Mouse (Mus musculus) ES-E14 (cell line): ENCODE results near the gene Zscan12. TPM values are rescaled to one million over a fixed set of nuclear protein-coding genes. Genes with fewer than 3 reads are reported as not detected.
"Not testable (repeated sequence)": the region's sequence is repeated elsewhere in the genome, so short reads cannot be mapped to it uniquely, and the experiment has no call there.

ENCODE experiments used
- DNase-seq: peaks from one replicate; pipeline ENCODE4 v3.0.0-alpha.2; 2013; ENCODE audit warnings: low read depth, low spot score
- H3K27ac ChIP-seq: 2 replicates; pipeline ENCODE4 v1.5.1; 2012; ENCODE audit warnings: low read depth, mild to moderate bottlenecking, low read length, moderate library complexity, mixed read lengths; ENCODE audit not compliant: poor library complexity, insufficient read depth, severe bottlenecking
- H3K36me3 ChIP-seq: 2 replicates; pipeline ENCODE4 v1.6.1; 2012; ENCODE audit warnings: mild to moderate bottlenecking, low read length, moderate library complexity, mixed read lengths; ENCODE audit not compliant: control insufficient read depth, poor library complexity, insufficient read depth, severe bottlenecking
- H3K4me1 ChIP-seq, 2 experiments: fragments of 150-350 bp in 1 of 2; sonication (generic) in 1 of 2; 2 replicates each; pipeline ENCODE4 v1.6.1; 2012; ENCODE audit warnings: low read length in 2 of 2, mild to moderate bottlenecking in 1 of 2, mixed read lengths in 1 of 2; ENCODE audit not compliant: control insufficient read depth in 2 of 2, insufficient read depth in 2 of 2, poor library complexity in 1 of 2
- H3K4me3 ChIP-seq, 2 experiments: fragments of 150-350 bp in 1 of 2; sonication (generic) in 1 of 2; 2 replicates each; pipeline ENCODE4 v1.5.1; 2012; ENCODE audit warnings: low read length in 2 of 2, low read depth in 1 of 2, mild to moderate bottlenecking in 1 of 2, mixed read lengths in 1 of 2; ENCODE audit not compliant: insufficient read depth in 1 of 2, poor library complexity in 1 of 2, severe bottlenecking in 1 of 2
- H3K9ac ChIP-seq: 2 replicates; pipeline ENCODE4 v1.6.1; 2012; ENCODE audit warnings: low read depth, mild to moderate bottlenecking, low read length, mixed read lengths; ENCODE audit not compliant: poor library complexity, insufficient read depth, severe bottlenecking
- H3K9me3 ChIP-seq: fragments of 150-350 bp; sonication (generic); 2 replicates; pipeline ENCODE4 v1.6.1; 2012; ENCODE audit warnings: low read depth, mild to moderate bottlenecking, low read length; ENCODE audit not compliant: control insufficient read depth, insufficient read depth
- CHD2 ChIP-seq: IDR thresholded peaks from 2 replicates; pipeline ENCODE4 v1.6.1; 2014; ENCODE audit warnings: mild to moderate bottlenecking, low read depth, low read length, inconsistent platforms
- HCFC1 ChIP-seq: IDR thresholded peaks from 2 replicates; pipeline ENCODE4 v1.6.1; 2012; ENCODE audit warnings: low read length, inconsistent platforms, borderline replicate concordance; ENCODE audit not compliant: insufficient read depth
- MAFK ChIP-seq: IDR thresholded peaks from 2 replicates; pipeline ENCODE4 v1.6.1; 2014; ENCODE audit warnings: mild to moderate bottlenecking, low read depth, low read length, inconsistent platforms; ENCODE audit not compliant: insufficient read depth
- ZC3H11A ChIP-seq: IDR thresholded peaks from 2 replicates; pipeline ENCODE4 v1.6.1; 2012; ENCODE audit warnings: low read depth, mild to moderate bottlenecking, inconsistent platforms, low read length, borderline replicate concordance
- ZNF384 ChIP-seq: IDR thresholded peaks from 2 replicates; pipeline ENCODE4 v1.6.1; 2012; ENCODE audit warnings: low read depth, low read length, inconsistent platforms
- in situ Hi-C, 2 experiments: fragments of 600-800 bp; cut with MboI; formaldehyde crosslinking; loops; one replicate each; pipeline ENCODE4 v1.15.1; 2025; ENCODE audit warnings: low sequenced_read_pairs in 2 of 2, inconsistent platforms in 1 of 2; ENCODE audit not compliant: unreplicated experiment in 2 of 2
- total RNA-seq: library from RNA; depleted of rRNA; stranded (reverse); fragments of 300-350 nt; gene quantifications from 2 replicates; pipeline ENCODE4 v1.2.3, GENCODE M21; 2012

The Zscan12 gene
- total RNA-seq, 1 experiment: 10.4 TPM

- in situ Hi-C loops: no loop called here
- H3K36me3 ChIP-seq: peaks cover 5% of the 10 kb centered on the region
Observed at GRCm38 (mm10) chr13:21366635-21367034, 4.0 kb downstream of the Zscan12 start.

GRCm38 (mm10) chr13:21372700-21373099 is 10.1 kb downstream of the Zscan12 start:
- Histone ChIP-seq H3K4me1 (no peaks in the 10 kb centered on the region), H3K36me3 (peaks cover 5% of the 10 kb centered on the region), H3K27ac (no peak overlapping the region), H3K9me3 (no peaks in the 10 kb centered on the region), H3K4me3 (no peak overlapping the region), H3K9ac (no peak overlapping the region)
- TF ChIP-seq CHD2: no peak
- no peak for TF ChIP-seq HCFC1
- TF ChIP-seq ZNF384: no peak
- TF ChIP-seq ZC3H11A: no peak
- in situ Hi-C loops: no loop called here
- no peak for DNase-seq

More at GRCm38 (mm10) chr13:21366635-21367034, 4.0 kb downstream of the Zscan12 start:
- no peak for TF ChIP-seq HCFC1
- TF ChIP-seq CHD2: no peak
- TF ChIP-seq ZNF384: no peak
- no peak for TF ChIP-seq ZC3H11A
- TF ChIP-seq MAFK: no peak
- H3K27ac ChIP-seq: no peak overlapping the region
- no peaks in the 10 kb centered on the region for H3K9me3 ChIP-seq
- no peak overlapping the region for H3K4me3 ChIP-seq
- H3K4me1 ChIP-seq: 0 out of 4 replicates have a peak, but pooled peaks cover 0 to 2% of the 10 kb centered on the region in 2 experiments
- no peak for DNase-seq
- no peak overlapping the region for H3K9ac ChIP-seq

GRCm38 (mm10) chr13:21377773-21378172 is 15.2 kb downstream of the Zscan12 start:
- H3K4me3 ChIP-seq: no peak overlapping the region
- TF ChIP-seq HCFC1 (no peak), ZC3H11A (no peak), ZNF384 (no peak), CHD2 (no peak), MAFK (no peak)
- no peak overlapping the region for H3K27ac ChIP-seq
- H3K9ac ChIP-seq: no peak overlapping the region
- in situ Hi-C loops: loop anchor here in 1 of 2 experiments (25.0 kb wide), 1 partner anchor 310 kb away; the partner anchor contains the start of genes Olfr1359 and Olfr1360
- H3K36me3 ChIP-seq: no peaks in the 10 kb centered on the region
- H3K9me3 ChIP-seq: no peaks in the 10 kb centered on the region
- H3K4me1 ChIP-seq: no peaks in the 10 kb centered on the region
- no peak for DNase-seq

- no peak overlapping the region for H3K4me3 ChIP-seq
- H3K9me3 ChIP-seq: no peaks in the 10 kb centered on the region
- H3K27ac ChIP-seq: no peak overlapping the region
- DNase-seq: no peak
- peaks cover 3% of the 10 kb centered on the region; the same call in 1 of the 2 replicates for H3K36me3 ChIP-seq
- no peaks in the 10 kb centered on the region for H3K4me1 ChIP-seq
- TF ChIP-seq ZC3H11A: no peak
- no peak for TF ChIP-seq HCFC1
- no peak for TF ChIP-seq ZNF384
- TF ChIP-seq CHD2: no peak
- TF ChIP-seq MAFK: no peak
- H3K9ac ChIP-seq: no peak overlapping the region
- in situ Hi-C loops: loop anchor here in 1 of 2 experiments (25.0 kb wide), 1 partner anchor 292 kb away; the partner anchor contains the start of genes Olfr1359 and Olfr1360
Observed at GRCm38 (mm10) chr13:21395211-21395610, 32.6 kb downstream of the Zscan12 start.

GRCm38 (mm10) chr13:21395623-21396022 is 33.0 kb downstream of the Zscan12 start:
- in situ Hi-C loops: loop anchor here in 1 of 2 experiments (25.0 kb wide), 1 partner anchor 292 kb away; the partner anchor contains the start of genes Olfr1359 and Olfr1360
- H3K36me3 ChIP-seq: peaks cover 3% of the 10 kb centered on the region; the same call in 1 of the 2 replicates
- no peak overlapping the region for H3K4me3 ChIP-seq
- no peak overlapping the region for H3K27ac ChIP-seq
- no peaks in the 10 kb centered on the region for H3K9me3 ChIP-seq
- no peak for DNase-seq
- H3K9ac ChIP-seq: no peak overlapping the region
- H3K4me1 ChIP-seq: no peaks in the 10 kb centered on the region; a peak in 1 of 4 replicates
- no peak for TF ChIP-seq ZNF384
- TF ChIP-seq CHD2: no peak
- TF ChIP-seq ZC3H11A: no peak
- TF ChIP-seq MAFK: no peak

- in situ Hi-C loops: loop anchor here in 1 of 2 experiments (25.0 kb wide), 1 partner anchor 291 kb away; the partner anchor contains the start of genes Olfr1359 and Olfr1360
- not testable (repeated sequence) for H3K36me3 ChIP-seq, DNase-seq, H3K27ac ChIP-seq, H3K9me3 ChIP-seq, H3K4me1 ChIP-seq, H3K4me3 ChIP-seq
- 0 out of 2 replicates have a peak overlapping the region, but pooled peaks have one; percentile 18 for H3K9ac ChIP-seq
Observed at GRCm38 (mm10) chr13:21396048-21396447, 33.4 kb downstream of the Zscan12 start.
